Mouse (Mus musculus): Measurements from ENCODE around the gene Sult1a1. TPM values are rescaled to one million over a fixed set of nuclear protein-coding genes. Genes with fewer than 3 reads are reported as not detected.
"Not testable (repeated sequence)": the region's sequence is repeated elsewhere in the genome, so short reads cannot be mapped to it uniquely, and the experiment has no call there.

The Sult1a1 gene
- polyA plus RNA-seq, 1 experiment = 0.95 TPM

- no peak overlapping the region for H3K27ac ChIP-seq (ENCODE audit: insufficient read depth, low read length)
- no peaks in the 10 kb centered on the region for H3K4me1 ChIP-seq (ENCODE audit: control insufficient read depth, insufficient read depth, low read length)
- TF ChIP-seq CTCF (IDR thresholded peaks at IDR 0.05; ENCODE audit: borderline replicate concordance, insufficient read depth, low read length) = no peak
- no peak for TF ChIP-seq POLR2A (IDR thresholded peaks at IDR 0.05; ENCODE audit: low read depth, low read length)
- H3K4me3 ChIP-seq (ENCODE audit: insufficient read depth, low read length) = no peak overlapping the region
Measured at GRCm38 (mm10) chr7:126690737-126691136, 14.5 kb upstream of the Sult1a1 start.

- Histone ChIP-seq H3K4me1 (ENCODE audit: control insufficient read depth, insufficient read depth, low read length) (no peaks in the 10 kb centered on the region), H3K4me3 (ENCODE audit: insufficient read depth, low read length) (no peak overlapping the region), H3K27ac (ENCODE audit: insufficient read depth, low read length) (no peak overlapping the region)
- no peak for TF ChIP-seq POLR2A (IDR thresholded peaks at IDR 0.05; ENCODE audit: low read depth, low read length)
- no peak for TF ChIP-seq CTCF (IDR thresholded peaks at IDR 0.05; ENCODE audit: borderline replicate concordance, insufficient read depth, low read length)
Measured at GRCm38 (mm10) chr7:126689021-126689420, 12.8 kb upstream of the Sult1a1 start.

DNA sequence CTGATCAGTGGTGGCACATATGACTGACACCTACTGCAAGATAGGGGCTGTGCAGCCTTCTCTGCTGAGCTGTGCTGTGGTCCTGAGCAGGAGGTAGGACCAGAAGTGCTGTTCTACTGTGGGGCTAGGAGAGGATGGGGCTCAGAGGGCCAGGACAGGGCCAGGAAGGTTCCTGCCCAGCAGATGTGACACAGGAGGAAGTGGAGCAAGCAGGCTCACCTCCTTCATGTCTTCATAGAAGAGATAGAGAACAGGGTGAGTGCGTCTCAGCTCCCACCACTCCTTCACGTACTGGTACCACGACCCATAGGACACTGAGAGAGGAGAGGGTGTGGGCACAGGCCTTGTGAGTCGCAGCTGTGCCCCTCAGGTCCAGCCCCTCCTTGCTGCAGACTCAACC, 11.9 kb upstream of the Sult1a1 start:
- not testable (repeated sequence) for H3K27ac ChIP-seq (ENCODE audit: insufficient read depth, low read length); H3K4me3 ChIP-seq (ENCODE audit: insufficient read depth, low read length); H3K4me1 ChIP-seq (ENCODE audit: control insufficient read depth, insufficient read depth, low read length)

- Histone ChIP-seq H3K27ac (ENCODE audit: insufficient read depth, low read length) (no peak overlapping the region), H3K4me1 (ENCODE audit: control insufficient read depth, insufficient read depth, low read length) (no peaks in the 10 kb centered on the region), H3K4me3 (ENCODE audit: insufficient read depth, low read length) (no peak overlapping the region)
- TF ChIP-seq CTCF (IDR thresholded peaks at IDR 0.05; ENCODE audit: borderline replicate concordance, insufficient read depth, low read length) = no peak
- no peak for TF ChIP-seq POLR2A (IDR thresholded peaks at IDR 0.05; ENCODE audit: low read depth, low read length)
Measured at GRCm38 (mm10) chr7:126681221-126681620, 5.0 kb upstream of the Sult1a1 start.

DNA sequence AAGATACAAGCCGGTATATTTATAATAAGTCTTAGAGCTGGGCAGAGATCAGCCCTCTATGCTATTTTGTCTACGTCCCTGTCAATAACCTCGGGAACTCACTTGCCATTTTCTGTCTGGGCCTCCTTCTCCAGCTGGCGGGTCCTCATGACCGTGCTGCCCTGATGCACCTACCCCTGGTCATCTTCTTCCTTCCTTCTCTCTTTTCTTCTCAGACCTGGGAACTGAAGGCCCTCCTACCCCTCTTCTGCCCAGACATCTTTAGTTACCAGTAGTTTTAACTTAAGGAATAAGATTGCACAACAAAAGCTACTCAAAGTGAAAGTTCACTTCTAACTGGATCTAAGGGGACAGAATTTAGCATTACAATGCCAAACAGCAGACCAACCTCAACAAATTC, 3.5 kb upstream of the Sult1a1 start:
- no peak overlapping the region for H3K27ac ChIP-seq (ENCODE audit: insufficient read depth, low read length)
- H3K4me3 ChIP-seq (ENCODE audit: insufficient read depth, low read length) = no peak overlapping the region
- no peak for TF ChIP-seq POLR2A (IDR thresholded peaks at IDR 0.05; ENCODE audit: low read depth, low read length)
- no peak for TF ChIP-seq CTCF (IDR thresholded peaks at IDR 0.05; ENCODE audit: borderline replicate concordance, insufficient read depth, low read length)
- no peaks in the 10 kb centered on the region for H3K4me1 ChIP-seq (ENCODE audit: control insufficient read depth, insufficient read depth, low read length)

DNA sequence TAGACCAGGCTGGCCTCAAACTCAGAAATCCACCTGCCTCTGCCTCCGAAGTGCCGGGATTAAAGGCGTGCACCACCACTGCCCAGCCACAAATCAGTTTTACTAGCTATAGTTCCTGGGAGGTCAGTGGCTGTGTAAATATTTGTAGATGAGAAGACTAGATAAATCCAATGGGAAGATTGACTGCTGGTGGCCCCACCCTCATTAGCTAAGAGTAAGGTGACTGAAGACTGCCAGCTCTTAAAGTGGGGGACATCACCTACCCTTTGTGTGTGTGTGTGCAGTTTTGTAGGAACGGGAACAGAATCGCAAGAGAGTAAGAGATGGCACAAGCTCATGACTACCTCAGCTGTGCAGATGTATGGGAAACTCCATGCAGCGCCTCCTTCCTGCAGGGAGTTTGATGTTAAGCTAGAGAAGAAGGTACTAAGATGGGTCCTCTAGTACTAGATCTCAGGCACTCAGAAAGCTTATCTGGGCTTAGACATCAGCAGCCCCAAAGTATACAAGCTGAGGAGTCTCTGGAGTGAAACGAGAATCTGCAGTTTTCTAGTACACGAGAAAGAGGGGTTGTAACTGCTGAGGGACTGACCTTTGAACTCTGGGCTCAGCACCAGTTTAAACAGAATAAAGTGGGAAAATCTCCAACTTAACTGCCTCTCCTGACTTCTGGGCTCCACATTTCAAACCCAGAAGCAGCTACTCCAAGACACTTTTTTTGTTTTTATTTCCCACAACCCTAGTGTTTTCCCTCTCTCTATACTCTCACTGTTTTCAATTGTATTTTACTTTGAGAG, 2.5 kb upstream of the Sult1a1 start:
- Histone ChIP-seq H3K4me3 (ENCODE audit: insufficient read depth, low read length) (no peak overlapping the region), H3K27ac (ENCODE audit: insufficient read depth, low read length) (no peak overlapping the region), H3K4me1 (ENCODE audit: control insufficient read depth, insufficient read depth, low read length) (no peaks in the 10 kb centered on the region)
- TF ChIP-seq POLR2A (IDR thresholded peaks at IDR 0.05; ENCODE audit: low read depth, low read length) (no peak), CTCF (IDR thresholded peaks at IDR 0.05; ENCODE audit: borderline replicate concordance, insufficient read depth, low read length) (no peak)

DNA sequence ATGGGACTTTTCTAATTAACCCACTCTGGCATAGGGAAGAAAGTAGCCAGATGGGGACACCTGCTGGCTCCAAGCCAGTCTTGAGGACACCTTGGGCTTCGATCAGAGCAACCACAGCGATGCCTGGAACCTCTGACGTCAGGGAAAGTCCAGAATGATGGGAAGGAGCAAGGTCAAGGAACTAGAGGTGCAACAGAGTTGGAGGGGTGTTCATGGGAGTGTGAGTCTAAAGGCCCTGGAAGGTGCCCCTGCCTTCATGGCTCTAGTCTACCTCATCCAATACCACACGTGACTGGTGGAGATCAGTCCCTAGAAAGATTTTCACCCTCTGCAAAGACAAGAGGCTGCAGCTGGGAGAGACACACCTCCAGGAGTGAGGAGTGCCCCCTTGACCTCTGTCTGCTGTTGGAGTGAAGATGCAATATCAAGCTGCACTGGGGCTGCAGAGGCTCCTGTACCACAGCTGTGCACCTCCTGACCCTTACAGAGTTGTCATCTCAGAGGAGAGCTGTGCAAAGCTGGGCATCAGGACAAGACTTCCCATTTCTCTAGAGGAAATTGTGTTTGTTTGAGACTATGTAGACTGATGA, 494 bp upstream of the Sult1a1 start:
- TF ChIP-seq CTCF (IDR thresholded peaks at IDR 0.05; ENCODE audit: borderline replicate concordance, insufficient read depth, low read length) (no peak), POLR2A (IDR thresholded peaks at IDR 0.05; ENCODE audit: low read depth, low read length) (no peak)
- Histone ChIP-seq H3K4me3 (ENCODE audit: insufficient read depth, low read length) (no peak overlapping the region), H3K27ac (ENCODE audit: insufficient read depth, low read length) (no peak overlapping the region)

DNA sequence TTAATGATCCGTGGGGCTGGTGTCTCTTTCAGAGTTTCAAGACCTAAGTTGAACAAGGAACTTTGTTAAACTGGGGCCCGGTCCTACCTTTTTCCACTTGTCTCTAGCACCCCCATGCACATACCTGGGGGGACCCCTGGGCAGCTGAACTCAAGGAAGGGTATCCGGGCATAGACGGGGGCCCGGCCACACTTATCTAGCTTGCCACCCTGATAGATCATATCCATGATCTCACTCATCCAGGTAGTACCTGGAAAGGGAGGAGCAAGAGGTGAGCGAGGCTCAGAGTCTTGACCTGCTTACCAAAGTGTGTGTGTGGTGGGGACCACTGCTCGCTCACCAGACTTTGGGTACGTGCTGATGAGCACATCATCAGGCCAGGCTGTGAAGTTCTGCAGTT, 1.1 kb downstream of the Sult1a1 start:
- Histone ChIP-seq H3K4me3 (ENCODE audit: insufficient read depth, low read length) (no peak overlapping the region), H3K4me1 (ENCODE audit: control insufficient read depth, insufficient read depth, low read length) (no peaks in the 10 kb centered on the region), H3K27ac (ENCODE audit: insufficient read depth, low read length) (no peak overlapping the region)
- TF ChIP-seq CTCF (IDR thresholded peaks at IDR 0.05; ENCODE audit: borderline replicate concordance, insufficient read depth, low read length) = no peak
- no peak for TF ChIP-seq POLR2A (IDR thresholded peaks at IDR 0.05; ENCODE audit: low read depth, low read length)

More for the DNA sequence above, 494 bp upstream of the Sult1a1 start:
- H3K4me1 ChIP-seq (ENCODE audit: control insufficient read depth, insufficient read depth, low read length) = no peaks in the 10 kb centered on the region

DNA sequence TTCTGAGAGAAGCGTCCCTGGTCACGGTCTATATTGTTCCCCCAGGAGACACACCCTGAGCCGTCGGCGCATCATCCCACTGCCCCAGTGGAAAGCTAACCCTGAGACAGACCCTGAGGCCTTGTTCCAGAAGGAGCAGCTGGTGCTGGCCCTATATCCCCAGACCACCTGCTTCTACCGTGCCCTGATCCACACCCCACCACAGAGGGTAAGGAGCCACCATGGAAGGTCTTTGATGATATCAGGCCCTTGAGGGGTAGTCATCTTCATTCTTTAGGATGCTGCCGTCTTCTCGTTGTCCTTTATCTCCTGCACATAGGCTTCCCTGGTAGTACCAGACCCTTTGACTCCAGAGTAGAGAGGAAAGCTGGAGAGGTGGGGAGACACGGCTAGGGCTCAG, 4.1 kb downstream of the Sult1a1 start:
- H3K4me3 ChIP-seq (ENCODE audit: insufficient read depth, low read length) = no peak overlapping the region
- TF ChIP-seq POLR2A (IDR thresholded peaks at IDR 0.05; ENCODE audit: low read depth, low read length) (no peak), CTCF (IDR thresholded peaks at IDR 0.05; ENCODE audit: borderline replicate concordance, insufficient read depth, low read length) (no peak)

DNA sequence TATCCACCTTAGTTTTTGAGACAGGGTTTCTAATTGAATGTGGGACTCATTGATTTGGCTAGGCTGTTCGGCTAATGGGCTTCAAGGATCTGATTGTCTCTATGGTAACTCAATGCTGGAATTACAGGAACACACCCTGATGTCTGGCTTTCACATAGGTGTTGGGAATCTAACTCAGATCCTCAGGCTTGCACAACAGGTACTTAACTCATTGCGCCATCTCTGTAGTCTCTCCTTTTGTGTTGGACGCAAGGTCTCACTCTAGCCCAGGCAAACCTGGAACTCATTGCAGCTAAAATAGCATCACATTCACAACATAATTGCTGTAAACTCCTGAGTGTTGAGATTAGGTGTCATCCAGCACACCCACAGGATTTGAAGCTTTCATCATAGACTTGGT, 6.1 kb downstream of the Sult1a1 start:
- no peaks in the 10 kb centered on the region for H3K4me1 ChIP-seq (ENCODE audit: control insufficient read depth, insufficient read depth, low read length)
- TF ChIP-seq POLR2A (IDR thresholded peaks at IDR 0.05; ENCODE audit: low read depth, low read length) = no peak
- TF ChIP-seq CTCF (IDR thresholded peaks at IDR 0.05; ENCODE audit: borderline replicate concordance, insufficient read depth, low read length) = no peak

More for the DNA sequence above, 4.1 kb downstream of the Sult1a1 start:
- Histone ChIP-seq H3K27ac (ENCODE audit: insufficient read depth, low read length) (no peak overlapping the region), H3K4me1 (ENCODE audit: control insufficient read depth, insufficient read depth, low read length) (no peaks in the 10 kb centered on the region)

More for the DNA sequence above, 6.1 kb downstream of the Sult1a1 start:
- H3K27ac ChIP-seq (ENCODE audit: insufficient read depth, low read length) = no peak overlapping the region
- no peak overlapping the region for H3K4me3 ChIP-seq (ENCODE audit: insufficient read depth, low read length)
